In genomic region chr4:9162374-9162773, GRCm38 (mm10) we compare ENCODE assay signal across 22 mouse cellular contexts.
DNase-seq lines count a peak whose midpoint lies in the region; ATAC-seq lines count a peak whose summit lies in the region.
"Had no signal": no experiment of that assay in that cellular context is flagged by ENCODE, and none has a peak within 500 bp of the region (broad histone marks: within the 10 kb centered on the region; RNA-seq: fewer than 3 reads in every experiment).

No protein-coding gene starts in this region.

- H3K4me3 ChIP-seq in hindbrain, embryonic 10.5 days = no peak overlapping the region
- H3K4me3 ChIP-seq in hindbrain, embryonic 16.5 days (ENCODE audit: low read length) = no peak overlapping the region
- no peak overlapping the region for H3K4me3 ChIP-seq in intestine, embryonic 14.5 days (ENCODE audit: low read depth, low read length)
- H3K4me3 ChIP-seq in intestine, embryonic 15.5 days (replicated peaks) = no peak overlapping the region
- no peak overlapping the region for H3K4me3 ChIP-seq in neural tube, embryonic 11.5 days (ENCODE audit: low read depth, low read length)
- H3K4me3 ChIP-seq in neural tube, embryonic 13.5 days = no peak overlapping the region
- H3K4me3 ChIP-seq: embryonic facial prominence, embryonic 13.5 days; heart, adult 2 months; heart, embryonic 15.5 days had no signal

- peaks cover 21% of the 10 kb centered on the region for H3K4me1 ChIP-seq in hindbrain, embryonic 10.5 days (replicated peaks)
- peaks cover 2% of the 10 kb centered on the region; the same call in 1 of the 2 replicates for H3K4me1 ChIP-seq in hindbrain, embryonic 16.5 days (ENCODE audit: control insufficient read depth, insufficient read depth, low read depth, low read length)
- H3K4me1 ChIP-seq in intestine, embryonic 14.5 days (replicated peaks; ENCODE audit: control insufficient read depth, insufficient read depth, low read length) = no peaks in the 10 kb centered on the region
- H3K4me1 ChIP-seq in intestine, embryonic 15.5 days (replicated peaks) = no peaks in the 10 kb centered on the region
- peaks cover 12% of the 10 kb centered on the region for H3K4me1 ChIP-seq in neural tube, embryonic 11.5 days (ENCODE audit: control insufficient read depth, insufficient read depth, low read length)
- peaks cover 17% of the 10 kb centered on the region for H3K4me1 ChIP-seq in neural tube, embryonic 13.5 days (replicated peaks)
- H3K4me1 ChIP-seq: embryonic facial prominence, embryonic 13.5 days; heart, embryonic 15.5 days had no signal

- no peaks in the 10 kb centered on the region for H3K9me3 ChIP-seq in hindbrain, embryonic 10.5 days
- no peaks in the 10 kb centered on the region for H3K9me3 ChIP-seq in hindbrain, embryonic 16.5 days (ENCODE audit: control insufficient read depth, low read length)
- no peaks in the 10 kb centered on the region for H3K9me3 ChIP-seq in intestine, embryonic 14.5 days (ENCODE audit: control insufficient read depth, low read length)
- no peaks in the 10 kb centered on the region for H3K9me3 ChIP-seq in intestine, embryonic 15.5 days
- H3K9me3 ChIP-seq in neural tube, embryonic 11.5 days (ENCODE audit: control insufficient read depth, low read length) = no peaks in the 10 kb centered on the region
- H3K9me3 ChIP-seq in neural tube, embryonic 13.5 days = no peaks in the 10 kb centered on the region
- H3K9me3 ChIP-seq: embryonic facial prominence, embryonic 13.5 days; heart, embryonic 15.5 days had no signal

- H3K4me2 ChIP-seq in hindbrain, embryonic 16.5 days (ENCODE audit: low read length) = no peak overlapping the region
- H3K4me2 ChIP-seq in intestine, embryonic 14.5 days (ENCODE audit: low read length) = no peak overlapping the region
- no peak overlapping the region for H3K4me2 ChIP-seq in intestine, embryonic 15.5 days (replicated peaks)
- H3K4me2 ChIP-seq in neural tube, embryonic 11.5 days (ENCODE audit: low read depth) = no peak overlapping the region
- H3K4me2 ChIP-seq in neural tube, embryonic 13.5 days = no peak overlapping the region
- H3K4me2 ChIP-seq: embryonic facial prominence, embryonic 13.5 days; heart, embryonic 11.5 days; heart, embryonic 15.5 days had no signal

- no peaks in the 10 kb centered on the region for H3K36me3 ChIP-seq in hindbrain, embryonic 10.5 days
- no peaks in the 10 kb centered on the region for H3K36me3 ChIP-seq in hindbrain, embryonic 16.5 days (ENCODE audit: control insufficient read depth, insufficient read depth, low read length)
- H3K36me3 ChIP-seq in intestine, embryonic 14.5 days (ENCODE audit: control insufficient read depth, insufficient read depth, low read length) = no peaks in the 10 kb centered on the region
- H3K36me3 ChIP-seq in intestine, embryonic 15.5 days = no peaks in the 10 kb centered on the region
- H3K36me3 ChIP-seq in neural tube, embryonic 11.5 days (ENCODE audit: control insufficient read depth, insufficient read depth, low read length) = no peaks in the 10 kb centered on the region
- H3K36me3 ChIP-seq in neural tube, embryonic 13.5 days = no peaks in the 10 kb centered on the region
- H3K36me3 ChIP-seq: embryonic facial prominence, embryonic 13.5 days; heart, embryonic 15.5 days had no signal

- no peak overlapping the region for H3K9ac ChIP-seq in hindbrain, embryonic 16.5 days (ENCODE audit: low read depth, low read length)
- H3K9ac ChIP-seq in intestine, embryonic 14.5 days (ENCODE audit: low read length) = no peak overlapping the region
- H3K9ac ChIP-seq in intestine, embryonic 15.5 days = no peak overlapping the region
- no peak overlapping the region for H3K9ac ChIP-seq in neural tube, embryonic 11.5 days (ENCODE audit: low read length)
- no peak overlapping the region for H3K9ac ChIP-seq in neural tube, embryonic 13.5 days
- H3K9ac ChIP-seq: embryonic facial prominence, embryonic 13.5 days; heart, embryonic 15.5 days had no signal

- no peaks in the 10 kb centered on the region for H3K27me3 ChIP-seq in hindbrain, embryonic 10.5 days (ENCODE audit: insufficient read depth, poor library complexity, severe bottlenecking)
- H3K27me3 ChIP-seq in hindbrain, embryonic 16.5 days (replicated peaks; ENCODE audit: control insufficient read depth, insufficient read depth, low read length) = no peaks in the 10 kb centered on the region
- no peaks in the 10 kb centered on the region for H3K27me3 ChIP-seq in intestine, embryonic 14.5 days (replicated peaks; ENCODE audit: control insufficient read depth, insufficient read depth, low read length)
- H3K27me3 ChIP-seq in intestine, embryonic 15.5 days (replicated peaks) = no peaks in the 10 kb centered on the region
- no peaks in the 10 kb centered on the region for H3K27me3 ChIP-seq in neural tube, embryonic 11.5 days (ENCODE audit: control insufficient read depth, insufficient read depth, low read length)
- H3K27me3 ChIP-seq in neural tube, embryonic 13.5 days = no peaks in the 10 kb centered on the region
- H3K27me3 ChIP-seq: CH12.LX; embryonic facial prominence, embryonic 13.5 days; heart, embryonic 15.5 days; Patski had no signal

- peak overlapping the region; percentile 78 for H3K27ac ChIP-seq in hindbrain, embryonic 10.5 days
- H3K27ac ChIP-seq in hindbrain, embryonic 16.5 days (ENCODE audit: low read depth, low read length) = no peak overlapping the region
- 0 out of 2 replicates have a peak overlapping the region, but pooled peaks have one; percentile 0 for H3K27ac ChIP-seq in intestine, embryonic 14.5 days (ENCODE audit: low read depth)
- no peak overlapping the region for H3K27ac ChIP-seq in intestine, embryonic 15.5 days
- H3K27ac ChIP-seq in neural tube, embryonic 11.5 days (ENCODE audit: low read depth, low read length) = peak overlapping the region; percentile 56; the same call in 1 of the 2 replicates
- 0 out of 2 replicates have a peak overlapping the region, but pooled peaks have one; percentile 54 for H3K27ac ChIP-seq in neural tube, embryonic 13.5 days (replicated peaks)
- H3K27ac ChIP-seq: embryonic facial prominence, embryonic 13.5 days; heart, adult 2 months; heart, embryonic 15.5 days had no signal

- no peak for ATAC-seq in hindbrain, embryonic 16.5 days
- no peak for ATAC-seq in intestine, embryonic 14.5 days (replicated peaks; ENCODE audit: low FRiP score, low TSS enrichment, low read depth)
- no peak for ATAC-seq in intestine, embryonic 15.5 days
- no peak for ATAC-seq in neural tube, embryonic 11.5 days (ENCODE audit: insufficient read depth, low FRiP score, low TSS enrichment)
- no peak for ATAC-seq in neural tube, embryonic 13.5 days (ENCODE audit: low read depth)
- ATAC-seq: activated CD4-positive, CD25-positive, alpha-beta regulatory T cell, adult 4 months; forebrain, embryonic 14.5 days; Patski had no signal

- WGBS in hindbrain, embryonic 10.5 days = 82% methylated on average over 7 of the region's 7 CpGs
- WGBS in hindbrain, embryonic 16.5 days = 73% methylated on average over 7 of the region's 7 CpGs
- WGBS in intestine, embryonic 14.5 days = 76% methylated on average over 7 of the region's 7 CpGs
- 81% methylated on average over 7 of the region's 7 CpGs for WGBS in intestine, embryonic 15.5 days
- 78% methylated on average over 7 of the region's 7 CpGs for WGBS in neural tube, embryonic 11.5 days
- WGBS in neural tube, embryonic 13.5 days = 68% methylated on average over 7 of the region's 7 CpGs

- no peak for DNase-seq in hindbrain, embryonic 10.5 days (ENCODE audit: low spot score)
- DNase-seq in intestine, embryonic 14.5 days (ENCODE audit: low spot score) = no peak
- no peak for DNase-seq in neural tube, embryonic 11.5 days (ENCODE audit: low spot score)
- DNase-seq in neural tube, embryonic 10.5 days (ENCODE audit: extremely low spot score, low spot score) = no peak
- DNase-seq in gastrocnemius, postnatal 25 days = no peak
- DNase-seq: adrenal gland, postnatal 14 days; cerebellum, adult 18-20 months; cerebellum, adult 9-11 months; cerebellum, postnatal 36 days; gastrocnemius, postnatal 10 days; heart, adult 2 months; heart, postnatal 14 days had no signal

Comparison
In these comparisons a context has a peak if more than half of its experiments do, and no peak if none do; other contexts are left out.
1. H3K27ac ChIP-seq: peak in hindbrain, embryonic 10.5 days (single experiment), intestine, embryonic 14.5 days (single experiment), neural tube, embryonic 11.5 days (single experiment) and neural tube, embryonic 13.5 days (single experiment); none in hindbrain, embryonic 16.5 days (single experiment) and intestine, embryonic 15.5 days (single experiment).